Mouse (Mus musculus): ENCODE measurements around the gene Eif4g1.

DNA sequence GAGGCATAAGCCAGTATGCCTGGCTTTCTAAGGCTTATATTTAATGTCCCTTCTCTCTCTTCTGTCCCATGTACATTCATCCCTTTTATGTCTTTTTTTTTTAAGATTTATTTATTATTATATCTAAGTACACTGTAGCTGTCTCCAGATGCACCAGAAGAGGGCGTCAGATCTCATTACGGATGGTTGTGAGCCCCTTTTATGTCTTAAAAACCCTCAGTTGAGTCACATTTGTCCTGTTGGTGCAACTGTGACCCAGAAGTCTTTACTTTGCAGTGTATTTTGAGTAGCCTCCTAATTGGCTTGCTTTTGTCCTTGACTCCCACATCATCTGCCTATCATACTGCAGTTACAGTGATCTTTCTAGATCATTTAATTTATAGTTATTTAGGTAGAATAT, 14.8 kb upstream of the Eif4g1 start:
- TF ChIP-seq CTCF (IDR thresholded peaks at IDR 0.05; ENCODE audit: low read depth, low read length) (no peak), POLR2A (IDR thresholded peaks at IDR 0.05; ENCODE audit: borderline replicate concordance, low read depth, low read length) (no peak)

Measured in bone marrow macrophage, adult 2 months (primary cell).